Mouse (Mus musculus): Measurements from ENCODE around the gene Tmem259.

Gene Tmem259

GRCm38 (mm10) chr10:79965325-79965724 lies 18.8 kb downstream of the Tmem259 start:
- no peak for DNase-seq (ENCODE audit: low spot score in 2 of 2)

- DNase-seq (ENCODE audit: low spot score in 2 of 2) = no peak
Observed at GRCm38 (mm10) chr10:79964727-79965126, 19.4 kb downstream of the Tmem259 start.

GRCm38 (mm10) chr10:79960671-79961294 lies 23.3 kb downstream of the Tmem259 start:
- DNase-seq (ENCODE audit: low spot score in 2 of 2) = no peak

GRCm38 (mm10) chr10:79959847-79960601 lies 24.1 kb downstream of the Tmem259 start, which contains the start of gene Wdr18:
Gene Wdr18 (plus strand): TSS chr10:79960152.
- peak; percentile 99 to 100 for DNase-seq (ENCODE audit: low spot score in 2 of 2)

- DNase-seq (ENCODE audit: low spot score in 2 of 2) = peak in 1 of 2 experiments; percentile 52
Observed at GRCm38 (mm10) chr10:79959412-79959811, 24.7 kb downstream of the Tmem259 start.

GRCm38 (mm10) chr10:79958140-79958816 lies 25.9 kb downstream of the Tmem259 start:
- DNase-seq (ENCODE audit: low spot score in 2 of 2) = peak; percentile 80 to 87

GRCm38 (mm10) chr10:79956643-79957154 lies 27.4 kb downstream of the Tmem259 start:
- DNase-seq (ENCODE audit: low spot score in 2 of 2) = no peak

GRCm38 (mm10) chr10:79955691-79956090 lies 28.4 kb downstream of the Tmem259 start:
- no peak for DNase-seq (ENCODE audit: low spot score in 2 of 2)

GRCm38 (mm10) chr10:79953946-79954345 lies 30.2 kb downstream of the Tmem259 start:
- DNase-seq (ENCODE audit: low spot score in 2 of 2) = peak in 1 of 2 experiments; percentile 50

- no peak for DNase-seq (ENCODE audit: low spot score in 2 of 2)
Observed at GRCm38 (mm10) chr10:79950661-79951060, 33.5 kb downstream of the Tmem259 start.

GRCm38 (mm10) chr10:79949873-79950272 lies 34.3 kb downstream of the Tmem259 start:
- DNase-seq (ENCODE audit: low spot score in 2 of 2) = no peak

GRCm38 (mm10) chr10:79947502-79947901 lies 36.6 kb downstream of the Tmem259 start:
- no peak for DNase-seq (ENCODE audit: low spot score in 2 of 2)

- no peak for DNase-seq (ENCODE audit: low spot score in 2 of 2)
Observed at GRCm38 (mm10) chr10:79946752-79947322, 37.3 kb downstream of the Tmem259 start.

- DNase-seq (ENCODE audit: low spot score in 2 of 2) = no peak
Observed at GRCm38 (mm10) chr10:79945507-79946234, 38.5 kb downstream of the Tmem259 start.

GRCm38 (mm10) chr10:79943471-79943901 lies 40.6 kb downstream of the Tmem259 start:
- DNase-seq (ENCODE audit: low spot score in 2 of 2) = peak in 1 of 2 experiments; percentile 48

GRCm38 (mm10) chr10:79942988-79943387 lies 41.1 kb downstream of the Tmem259 start:
- DNase-seq (ENCODE audit: low spot score in 2 of 2) = no peak

- DNase-seq (ENCODE audit: low spot score in 2 of 2) = peak; percentile 93 to 94
Observed at GRCm38 (mm10) chr10:79940749-79941148, 43.4 kb downstream of the Tmem259 start.

GRCm38 (mm10) chr10:79937775-79938526 lies 46.2 kb downstream of the Tmem259 start:
- no peak for DNase-seq (ENCODE audit: low spot score in 2 of 2)

GRCm38 (mm10) chr10:79936911-79937441 lies 47.2 kb downstream of the Tmem259 start:
- peak; percentile 89 to 91 for DNase-seq (ENCODE audit: low spot score in 2 of 2)

GRCm38 (mm10) chr10:79936284-79936910 lies 47.7 kb downstream of the Tmem259 start:
- DNase-seq (ENCODE audit: low spot score in 2 of 2) = no peak

Data from spleen, postnatal 36 days (tissue).